15 mouse cellular contexts compared by ENCODE assay signal in the genomic region with DNA sequence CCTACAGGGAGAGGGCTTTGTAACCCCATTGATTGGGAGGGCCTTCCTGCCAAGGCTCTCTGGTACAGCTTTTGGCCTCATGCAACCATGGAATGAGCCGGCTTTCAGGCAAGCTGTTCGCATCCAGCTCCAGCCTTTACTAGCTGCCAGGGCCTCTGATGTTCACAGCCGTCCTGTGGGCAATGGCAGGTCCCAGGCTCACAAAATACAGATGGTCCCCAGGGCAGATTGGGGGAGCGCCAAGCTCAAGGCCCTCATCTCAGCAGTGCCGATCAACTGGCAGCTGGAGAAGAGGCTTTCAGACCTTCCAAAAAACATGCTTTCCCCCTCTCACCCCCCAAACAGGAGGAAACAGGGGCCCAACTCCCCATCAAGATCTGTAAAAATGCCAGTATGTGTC.
A peak's percentile ranks its signal among the peaks of the same experiment; 100 is the strongest.
DNase-seq lines count a peak whose midpoint lies in the region; ATAC-seq lines count a peak whose summit lies in the region.
"Had no signal": no experiment of that assay in that cellular context is flagged by ENCODE, and none has a peak within 500 bp of the region (broad histone marks: within the 10 kb centered on the region; RNA-seq: fewer than 3 reads in every experiment).

No protein-coding gene starts in this region.

- H3K27ac ChIP-seq in hindbrain, embryonic 16.5 days (ENCODE audit: low read depth, low read length): no peak overlapping the region
- H3K27ac ChIP-seq in hindbrain, embryonic 11.5 days (ENCODE audit: low read depth, low read length): no peak overlapping the region
- H3K27ac ChIP-seq: hindbrain, embryonic 15.5 days; limb, embryonic 13.5 days; midbrain, embryonic 13.5 days had no signal

- no peaks in the 10 kb centered on the region for H3K9me3 ChIP-seq in hindbrain, embryonic 16.5 days (ENCODE audit: control insufficient read depth, low read length)
- H3K9me3 ChIP-seq in hindbrain, embryonic 11.5 days (ENCODE audit: control insufficient read depth, low read length): no peaks in the 10 kb centered on the region
- H3K9me3 ChIP-seq: hindbrain, embryonic 15.5 days; limb, embryonic 13.5 days; midbrain, embryonic 13.5 days had no signal

- peak; percentile 2 for DNase-seq in cerebellum, adult 11 months
- no peak for DNase-seq in hindbrain, embryonic 11.5 days (ENCODE audit: low spot score)
- DNase-seq in brain, embryonic 18.5 days (ENCODE audit: low read depth, low spot score): peak; percentile 18
- DNase-seq in heart, postnatal 4 days: peak; percentile 7
- no peak for DNase-seq in frontal cortex, postnatal 36 days (ENCODE audit: low spot score in 2 of 2)
- DNase-seq in embryo, embryonic 10 days (ENCODE audit: low spot score): no peak
- DNase-seq: kidney, adult 8-10 months; thymus, postnatal 4 days had no signal

- ATAC-seq in cerebellum, adult (ENCODE audit: insufficient number of reproducible peaks, low FRiP score, low TSS enrichment): no peak
- peak; percentile 67 for ATAC-seq in hindbrain, embryonic 16.5 days
- ATAC-seq in hindbrain, embryonic 11.5 days (ENCODE audit: low FRiP score): no peak
- ATAC-seq: activated CD4-positive, CD25-positive, alpha-beta regulatory T cell, adult 4 months; midbrain, embryonic 13.5 days had no signal

- 78% methylated on average over 5 of the region's 5 CpGs for WGBS in hindbrain, embryonic 16.5 days
- 87% methylated on average over 5 of the region's 5 CpGs for WGBS in hindbrain, embryonic 11.5 days

- H3K4me2 ChIP-seq in hindbrain, embryonic 16.5 days (ENCODE audit: low read length): no peak overlapping the region
- H3K4me2 ChIP-seq in hindbrain, embryonic 11.5 days (replicated peaks; ENCODE audit: low read depth, low read length): no peak overlapping the region
- H3K4me2 ChIP-seq: hindbrain, embryonic 15.5 days; limb, embryonic 13.5 days; midbrain, embryonic 13.5 days had no signal

- no peaks in the 10 kb centered on the region for H3K36me3 ChIP-seq in hindbrain, embryonic 16.5 days (ENCODE audit: control insufficient read depth, insufficient read depth, low read length)
- no peaks in the 10 kb centered on the region for H3K36me3 ChIP-seq in hindbrain, embryonic 11.5 days (ENCODE audit: control insufficient read depth, insufficient read depth, low read length)
- H3K36me3 ChIP-seq: hindbrain, embryonic 15.5 days; limb, embryonic 13.5 days; midbrain, embryonic 13.5 days had no signal

- no peak overlapping the region for H3K9ac ChIP-seq in hindbrain, embryonic 16.5 days (ENCODE audit: low read depth, low read length)
- H3K9ac ChIP-seq in hindbrain, embryonic 11.5 days (ENCODE audit: low read depth, low read length): no peak overlapping the region
- H3K9ac ChIP-seq: hindbrain, embryonic 15.5 days; limb, embryonic 13.5 days; midbrain, embryonic 13.5 days had no signal

- H3K27me3 ChIP-seq in hindbrain, embryonic 16.5 days (replicated peaks; ENCODE audit: control insufficient read depth, insufficient read depth, low read length): no peaks in the 10 kb centered on the region
- no peaks in the 10 kb centered on the region for H3K27me3 ChIP-seq in hindbrain, embryonic 11.5 days (ENCODE audit: control insufficient read depth, insufficient read depth, low read length)
- H3K27me3 ChIP-seq: CH12.LX; hindbrain, embryonic 15.5 days; limb, embryonic 13.5 days; midbrain, embryonic 13.5 days had no signal

- no peaks in the 10 kb centered on the region for H3K4me1 ChIP-seq in hindbrain, embryonic 16.5 days (ENCODE audit: control insufficient read depth, insufficient read depth, low read depth, low read length)
- H3K4me1 ChIP-seq in hindbrain, embryonic 11.5 days (replicated peaks; ENCODE audit: control insufficient read depth, insufficient read depth, low read length): no peaks in the 10 kb centered on the region
- H3K4me1 ChIP-seq: hindbrain, embryonic 15.5 days; limb, embryonic 13.5 days; midbrain, embryonic 13.5 days had no signal

- H3K4me3 ChIP-seq in hindbrain, embryonic 16.5 days (ENCODE audit: low read length): no peak overlapping the region
- no peak overlapping the region for H3K4me3 ChIP-seq in hindbrain, embryonic 11.5 days (ENCODE audit: low read depth, low read length)
- H3K4me3 ChIP-seq: hindbrain, embryonic 15.5 days; limb, embryonic 13.5 days; midbrain, embryonic 13.5 days had no signal

Comparison
In these comparisons a context has a peak if more than half of its experiments do, and no peak if none do; other contexts are left out.
1. DNase-seq: peak in cerebellum, adult 11 months (single experiment), brain, embryonic 18.5 days (single experiment) and heart, postnatal 4 days (single experiment); none in hindbrain, embryonic 11.5 days (single experiment), frontal cortex, postnatal 36 days (0 of 2) and embryo, embryonic 10 days (single experiment).